Mouse (Mus musculus) G1E (cell line): ENCODE data around the gene Eif2b4. TPM values are rescaled to one million over a fixed set of nuclear protein-coding genes. Genes with fewer than 3 reads are reported as not detected.

Experiments
- polyA plus RNA-seq: library from polyadenylated mRNA; stranded (reverse); fragments of >175 nt; gene quantifications from 2 replicates; pipeline ENCODE4 v1.2.3, GENCODE M21; 2012
- total RNA-seq, 2 experiments: library from RNA; stranded (forward) in 1 of 2; stranded (reverse) in 1 of 2; fragments of 200-1000 nt in 1 of 2; fragments of >200 nt in 1 of 2; fragmentation: Nextera tagmentation in 1 of 2; gene quantifications; 2 replicates each; pipeline ENCODE4 v1.2.3; 2014 to 2017

Eif2b4 gene
- total and polyA plus RNA-seq, 3 experiments = 43.6 to 139 (median 104) TPM

Other genes with a start within 250 kb of the Eif2b4 start
Only the 20 nearest of the 22 such genes appear.
- gene Tcf23, start 224.8 kb downstream of the Eif2b4 start, total RNA-seq (2014; fragmentation: Nextera tagmentation) = not detected in 2 replicates
- gene Tcf23, start 224.8 kb downstream of the Eif2b4 start, total RNA-seq (2017) = 0.12 TPM in 1 of 2 replicates, not detected in the other
- gene Tcf23, start 224.8 kb downstream of the Eif2b4 start, polyA plus RNA-seq = not detected in 2 replicates
- gene Atraid, start 145.1 kb downstream of the Eif2b4 start, total RNA-seq (2014; fragmentation: Nextera tagmentation) = 81.9 and 89.6 TPM in 2 replicates
- gene Atraid, start 145.1 kb downstream of the Eif2b4 start, total RNA-seq (2017) = 50.0 and 54.0 TPM in 2 replicates
- gene Atraid, start 145.1 kb downstream of the Eif2b4 start, polyA plus RNA-seq = 11.6 and 15.6 TPM in 2 replicates
- gene Slc5a6, start 144.5 kb downstream of the Eif2b4 start, total RNA-seq (2014; fragmentation: Nextera tagmentation) = 3.2 and 4.0 TPM in 2 replicates
- gene Slc5a6, start 144.5 kb downstream of the Eif2b4 start, total RNA-seq (2017) = 2.2 and 5.2 TPM in 2 replicates
- gene Slc5a6, start 144.5 kb downstream of the Eif2b4 start, polyA plus RNA-seq = 9.5 and 11.9 TPM in 2 replicates
- gene Cad, start 138.7 kb downstream of the Eif2b4 start, total RNA-seq (2014; fragmentation: Nextera tagmentation) = 87.7 and 102 TPM in 2 replicates
- gene Cad, start 138.7 kb downstream of the Eif2b4 start, total RNA-seq (2017) = 18.5 and 20.2 TPM in 2 replicates
- gene Cad, start 138.7 kb downstream of the Eif2b4 start, polyA plus RNA-seq = 426 and 438 TPM in 2 replicates
- gene Dnajc5g, start 87.1 kb downstream of the Eif2b4 start, total RNA-seq (2014; fragmentation: Nextera tagmentation) = not detected in 2 replicates
- gene Dnajc5g, start 87.1 kb downstream of the Eif2b4 start, total RNA-seq (2017) = not detected in 2 replicates
- gene Dnajc5g, start 87.1 kb downstream of the Eif2b4 start, polyA plus RNA-seq = not detected in 2 replicates
- not detected in 2 replicates for gene Slc30a3, start 85.2 kb downstream of the Eif2b4 start, total RNA-seq (2014; fragmentation: Nextera tagmentation)
- 0.05 TPM in 1 of 2 replicates, not detected in the other for gene Slc30a3, start 85.2 kb downstream of the Eif2b4 start, total RNA-seq (2017)
- not detected in 2 replicates for gene Slc30a3, start 85.2 kb downstream of the Eif2b4 start, polyA plus RNA-seq
- gene Trim54, start 76.7 kb downstream of the Eif2b4 start, total RNA-seq (2014; fragmentation: Nextera tagmentation) = not detected in 2 replicates
- gene Trim54, start 76.7 kb downstream of the Eif2b4 start, total RNA-seq (2017) = not detected in 2 replicates
- not detected in 2 replicates for gene Trim54, start 76.7 kb downstream of the Eif2b4 start, polyA plus RNA-seq
- not detected in 2 replicates for gene Ucn, start 54.6 kb downstream of the Eif2b4 start, total RNA-seq (2014; fragmentation: Nextera tagmentation)
- not detected in 2 replicates for gene Ucn, start 54.6 kb downstream of the Eif2b4 start, total RNA-seq (2017)
- gene Ucn, start 54.6 kb downstream of the Eif2b4 start, polyA plus RNA-seq = not detected in 2 replicates
- gene Mpv17, start 39.2 kb downstream of the Eif2b4 start, total RNA-seq (2014; fragmentation: Nextera tagmentation) = 56.6 and 78.2 TPM in 2 replicates
- 69.8 and 70.3 TPM in 2 replicates for gene Mpv17, start 39.2 kb downstream of the Eif2b4 start, total RNA-seq (2017)
- 27.7 and 31.2 TPM in 2 replicates for gene Mpv17, start 39.2 kb downstream of the Eif2b4 start, polyA plus RNA-seq
- 5.4 and 7.1 TPM in 2 replicates for gene Gm29609, start 13.5 kb downstream of the Eif2b4 start, total RNA-seq (2014; fragmentation: Nextera tagmentation)
- 2.8 and 4.4 TPM in 2 replicates for gene Gm29609, start 13.5 kb downstream of the Eif2b4 start, total RNA-seq (2017)
- gene Gm29609, start 13.5 kb downstream of the Eif2b4 start, polyA plus RNA-seq = 4.3 and 7.2 TPM in 2 replicates
- 161 and 164 TPM in 2 replicates for gene Gtf3c2, start 13.3 kb downstream of the Eif2b4 start, total RNA-seq (2014; fragmentation: Nextera tagmentation)
- gene Gtf3c2, start 13.3 kb downstream of the Eif2b4 start, total RNA-seq (2017) = 51.1 and 65.1 TPM in 2 replicates
- gene Gtf3c2, start 13.3 kb downstream of the Eif2b4 start, polyA plus RNA-seq = 57.0 and 88.3 TPM in 2 replicates
- 35.3 and 42.8 TPM in 2 replicates for gene Snx17, start 203 bp downstream of the Eif2b4 start, total RNA-seq (2014; fragmentation: Nextera tagmentation)
- gene Snx17, start 203 bp downstream of the Eif2b4 start, total RNA-seq (2017) = 56.5 and 65.1 TPM in 2 replicates
- 36.0 and 37.0 TPM in 2 replicates for gene Snx17, start 203 bp downstream of the Eif2b4 start, polyA plus RNA-seq
- 9.4 and 12.2 TPM in 2 replicates for gene Zfp513, start 8.9 kb upstream of the Eif2b4 start, total RNA-seq (2014; fragmentation: Nextera tagmentation)
- gene Zfp513, start 8.9 kb upstream of the Eif2b4 start, total RNA-seq (2017) = 7.0 and 7.6 TPM in 2 replicates
- 35.7 and 48.2 TPM in 2 replicates for gene Zfp513, start 8.9 kb upstream of the Eif2b4 start, polyA plus RNA-seq
- 168 and 173 TPM in 2 replicates for gene Ppm1g, start 27.3 kb upstream of the Eif2b4 start, total RNA-seq (2014; fragmentation: Nextera tagmentation)
- 158 and 176 TPM in 2 replicates for gene Ppm1g, start 27.3 kb upstream of the Eif2b4 start, total RNA-seq (2017)
- gene Ppm1g, start 27.3 kb upstream of the Eif2b4 start, polyA plus RNA-seq = 297 and 362 TPM in 2 replicates
- 38.2 and 49.6 TPM in 2 replicates for gene Nrbp1, start 47.4 kb upstream of the Eif2b4 start, total RNA-seq (2014; fragmentation: Nextera tagmentation)
- 76.8 and 77.1 TPM in 2 replicates for gene Nrbp1, start 47.4 kb upstream of the Eif2b4 start, total RNA-seq (2017)
- 15.1 and 17.3 TPM in 2 replicates for gene Nrbp1, start 47.4 kb upstream of the Eif2b4 start, polyA plus RNA-seq
- not detected in 2 replicates for gene Gm9970, start 47.8 kb upstream of the Eif2b4 start, total RNA-seq (2014; fragmentation: Nextera tagmentation)
- 0.29 TPM in 1 of 2 replicates, not detected in the other for gene Gm9970, start 47.8 kb upstream of the Eif2b4 start, total RNA-seq (2017)
- 0.10 and 0.18 TPM in 2 replicates for gene Gm9970, start 47.8 kb upstream of the Eif2b4 start, polyA plus RNA-seq
- gene Krtcap3, start 58.3 kb upstream of the Eif2b4 start, total RNA-seq (2014; fragmentation: Nextera tagmentation) = 3.8 and 8.8 TPM in 2 replicates
- 6.4 and 10.5 TPM in 2 replicates for gene Krtcap3, start 58.3 kb upstream of the Eif2b4 start, total RNA-seq (2017)
- 9.4 and 11.8 TPM in 2 replicates for gene Krtcap3, start 58.3 kb upstream of the Eif2b4 start, polyA plus RNA-seq
- 19.0 and 21.5 TPM in 2 replicates for gene Ift172, start 97.7 kb upstream of the Eif2b4 start, total RNA-seq (2014; fragmentation: Nextera tagmentation)
- 24.2 and 24.3 TPM in 2 replicates for gene Ift172, start 97.7 kb upstream of the Eif2b4 start, total RNA-seq (2017)
- gene Ift172, start 97.7 kb upstream of the Eif2b4 start, polyA plus RNA-seq = 32.5 and 37.8 TPM in 2 replicates
- not detected in 2 replicates for gene Fndc4, start 102.7 kb upstream of the Eif2b4 start, total RNA-seq (2014; fragmentation: Nextera tagmentation)
- gene Fndc4, start 102.7 kb upstream of the Eif2b4 start, total RNA-seq (2017) = 0.38 TPM in 1 of 2 replicates, not detected in the other
- gene Fndc4, start 102.7 kb upstream of the Eif2b4 start, polyA plus RNA-seq = not detected in 2 replicates
- 0.23 TPM in 1 of 2 replicates, not detected in the other for gene Gckr, start 104.0 kb upstream of the Eif2b4 start, total RNA-seq (2014; fragmentation: Nextera tagmentation)
- 0.05 and 0.23 TPM in 2 replicates for gene Gckr, start 104.0 kb upstream of the Eif2b4 start, total RNA-seq (2017)
- not detected in 2 replicates for gene Gckr, start 104.0 kb upstream of the Eif2b4 start, polyA plus RNA-seq